Mouse (Mus musculus) hindbrain, embryonic 10.5 days (tissue): ENCODE results near the gene Eif2b3. TPM values are rescaled to one million over a fixed set of nuclear protein-coding genes. Genes with fewer than 3 reads are reported as not detected.

Source experiments
- DNase-seq: peaks from one replicate; pipeline ENCODE4 v3.0.0-alpha.2; 2017; ENCODE audit warnings: low spot score
- H3K27ac ChIP-seq: fragments of 300-500 bp; sonication (generic); 2 replicates; pipeline ENCODE4 v1.5.1; 2016; ENCODE audit warnings: mild to moderate bottlenecking, moderate library complexity
- H3K27me3 ChIP-seq: fragments of 300-500 bp; sonication (generic); 2 replicates; pipeline ENCODE4 v1.6.1; 2016; ENCODE audit warnings: mild to moderate bottlenecking; ENCODE audit not compliant: poor library complexity, insufficient read depth, severe bottlenecking
- H3K36me3 ChIP-seq: fragments of 300-500 bp; sonication (generic); 2 replicates; pipeline ENCODE4 v1.6.1; 2016; ENCODE audit warnings: mild to moderate bottlenecking, moderate library complexity
- H3K4me1 ChIP-seq: fragments of 300-500 bp; sonication (generic); replicated peaks from 2 replicates; pipeline ENCODE4 v1.6.1; 2016; ENCODE audit warnings: mild to moderate bottlenecking
- H3K4me3 ChIP-seq: fragments of 300-500 bp; sonication (generic); 2 replicates; pipeline ENCODE4 v1.5.1; 2016; ENCODE audit warnings: mild to moderate bottlenecking, moderate library complexity
- H3K9me3 ChIP-seq: fragments of 300-500 bp; sonication (generic); 2 replicates; pipeline ENCODE4 v1.6.1; 2016; ENCODE audit warnings: mild to moderate bottlenecking, moderate library complexity
- WGBS: fragments of 180-500 bp; shearing (Covaris S2); methylation state at CpG from one replicate; pipeline ENCODE4 v1.1.7; 2016; 5-methylcytosine and 5-hydroxymethylcytosine counted together
- polyA plus RNA-seq: library from polyadenylated mRNA; unstranded; fragments of >200 nt; fragmentation: Nextera tagmentation; extraction: Ambion mirVana; gene quantifications from 2 replicates; pipeline ENCODE4 v1.2.1, GENCODE M21; 2016

Eif2b3 gene
- polyA plus RNA-seq, 1 experiment from 2014 or later = 49.1 TPM

GRCm38 (mm10) chr4:117133366-117133796 is 114.2 kb downstream of the Eif2b3 start:
- under 1% methylated on average over 42 of the region's 42 CpGs for WGBS
- peak overlapping the region; percentile 93 for H3K27ac ChIP-seq
- DNase-seq = no peak

GRCm38 (mm10) chr4:117133817-117134600 is 114.8 kb downstream of the Eif2b3 start, which contains the start of gene Plk3:
TSS of gene Plk3 (minus strand) at chr4:117133963.
- Histone ChIP-seq H3K36me3 (peaks cover 26% of the 10 kb centered on the region), H3K27me3 (peaks cover 32% of the 10 kb centered on the region), H3K4me1 (peaks cover 69% of the 10 kb centered on the region), H3K27ac (peak within 1 kb of the TSS; percentile 93), H3K4me3 (peak within 1 kb of the TSS; percentile 95), H3K9me3 (no peaks in the 10 kb centered on the region)
- peak; percentile 95 for DNase-seq
- 2% methylated on average over 48 of the region's 48 CpGs for WGBS

More at GRCm38 (mm10) chr4:117133366-117133796, 114.2 kb downstream of the Eif2b3 start:
- Histone ChIP-seq H3K4me3 (peak overlapping the region; percentile 95), H3K9me3 (no peaks in the 10 kb centered on the region), H3K36me3 (peaks cover 32% of the 10 kb centered on the region), H3K4me1 (peaks cover 66% of the 10 kb centered on the region), H3K27me3 (peaks cover 32% of the 10 kb centered on the region)

GRCm38 (mm10) chr4:117134601-117134995 is 115.4 kb downstream of the Eif2b3 start:
- H3K36me3 ChIP-seq = peaks cover 20% of the 10 kb centered on the region
- H3K27me3 ChIP-seq = peaks cover 32% of the 10 kb centered on the region
- H3K4me3 ChIP-seq = peak overlapping the region; percentile 95; the same call in 1 of the 2 replicates
- peak overlapping the region; percentile 93; the same call in 1 of the 2 replicates for H3K27ac ChIP-seq
- no peaks in the 10 kb centered on the region for H3K9me3 ChIP-seq
- DNase-seq = no peak
- 41% methylated on average over 2 of the region's 2 CpGs for WGBS
- peaks cover 68% of the 10 kb centered on the region for H3K4me1 ChIP-seq

- 15% methylated on average over 8 of the region's 8 CpGs for WGBS
- peaks cover 57% of the 10 kb centered on the region for H3K4me1 ChIP-seq
- H3K4me3 ChIP-seq = no peak overlapping the region
- no peaks in the 10 kb centered on the region for H3K9me3 ChIP-seq
- no peak for DNase-seq
- 0 out of 2 replicates have a peak overlapping the region, but pooled peaks have one; percentile 4 for H3K27ac ChIP-seq
- H3K27me3 ChIP-seq = peaks cover 26% of the 10 kb centered on the region
- peaks cover 6% of the 10 kb centered on the region for H3K36me3 ChIP-seq
Measured at GRCm38 (mm10) chr4:117136034-117136433, 116.8 kb downstream of the Eif2b3 start.

Other genes starting within 250 kb of the Eif2b3 start
- gene Toe1, start 211.8 kb upstream of the Eif2b3 start, polyA plus RNA-seq = 39.7 and 39.8 TPM in 2 replicates
- gene Mutyh, start 211.7 kb upstream of the Eif2b3 start, polyA plus RNA-seq = 23.1 and 28.2 TPM in 2 replicates
- 1.1 and 1.3 TPM in 2 replicates for gene Hpdl, start 197.7 kb upstream of the Eif2b3 start, polyA plus RNA-seq
- 6.1 and 7.6 TPM in 2 replicates for gene Zswim5, start 142.0 kb upstream of the Eif2b3 start, polyA plus RNA-seq
- 106 and 115 TPM in 2 replicates for gene Urod, start 25.0 kb upstream of the Eif2b3 start, polyA plus RNA-seq
- gene Hectd3, start 24.1 kb upstream of the Eif2b3 start, polyA plus RNA-seq = 11.3 and 15.4 TPM in 2 replicates
- 5.8 and 6.9 TPM in 2 replicates for gene Ptch2, start 76.7 kb downstream of the Eif2b3 start, polyA plus RNA-seq
- gene Btbd19, start 106.3 kb downstream of the Eif2b3 start, polyA plus RNA-seq = 4.4 and 4.8 TPM in 2 replicates
- 0.71 TPM in 1 of 2 replicates, not detected in the other for gene Tctex1d4, start 107.4 kb downstream of the Eif2b3 start, polyA plus RNA-seq
- gene Plk3, start 114.6 kb downstream of the Eif2b3 start, polyA plus RNA-seq = 41.8 and 58.6 TPM in 2 replicates
- gene Rps8, start 136.8 kb downstream of the Eif2b3 start, polyA plus RNA-seq = 660 and 807 TPM in 2 replicates
- gene Kif2c, start 163.2 kb downstream of the Eif2b3 start, polyA plus RNA-seq = 76.6 and 99.4 TPM in 2 replicates
- 10.7 and 13.1 TPM in 2 replicates for gene Tmem53, start 232.5 kb downstream of the Eif2b3 start, polyA plus RNA-seq
- 0.39 and 0.62 TPM in 2 replicates for gene Armh1, start 232.7 kb downstream of the Eif2b3 start, polyA plus RNA-seq